Mouse (Mus musculus) spleen, adult 2 months (tissue): ENCODE measurements around the gene 1190005I06Rik.

Experiments used
- CTCF ChIP-seq: fragments of 200-500 bp; IDR thresholded peaks from 2 replicates; pipeline ENCODE4 v1.5.1; 2011; ENCODE audit warnings: mild to moderate bottlenecking, inconsistent platforms; ENCODE audit not compliant: insufficient read depth, insufficient read length, insufficient replicate concordance; ENCODE audit errors: extremely low read depth
- POLR2A ChIP-seq: fragments of 200-500 bp; IDR thresholded peaks from 2 replicates; pipeline ENCODE4 v1.6.1; 2011; ENCODE audit warnings: low read depth, low read length, inconsistent platforms

DNA sequence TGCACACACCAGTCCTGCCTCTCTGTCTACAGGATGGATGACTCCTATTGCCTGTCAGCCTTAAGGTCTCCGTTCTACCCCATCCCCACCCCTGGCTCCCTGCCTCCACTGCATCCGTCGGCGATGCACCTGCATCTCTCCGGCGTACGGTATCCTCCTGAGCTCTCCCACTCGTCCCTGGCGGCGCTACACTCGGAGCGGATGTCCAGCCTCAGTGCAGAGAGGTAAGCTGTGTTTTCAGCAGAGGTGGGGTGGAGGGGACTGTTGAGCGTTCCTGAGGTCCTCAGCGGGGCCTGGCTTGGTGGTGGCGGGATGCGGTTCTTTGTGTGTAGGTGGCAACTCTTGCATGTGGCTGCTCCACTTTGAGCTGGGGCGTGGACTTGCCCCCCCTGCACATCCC is 79.7 kb downstream of the 1190005I06Rik start:
- TF ChIP-seq CTCF: no peak
- no peak for TF ChIP-seq POLR2A
